Mouse (Mus musculus): ENCODE data around the gene Dio2. TPM values are rescaled to one million over a fixed set of nuclear protein-coding genes. Genes with fewer than 3 reads are reported as not detected.

Dio2 gene
- not detected for total RNA-seq (2023)

GRCm38 (mm10) chr12:90738388-90739223 lies at the start of gene Dio2:
Gene Dio2, minus strand, starts transcription at chr12:90738438.

Measured in T-cell, adult 66 days (primary cell).